In the genomic region with DNA sequence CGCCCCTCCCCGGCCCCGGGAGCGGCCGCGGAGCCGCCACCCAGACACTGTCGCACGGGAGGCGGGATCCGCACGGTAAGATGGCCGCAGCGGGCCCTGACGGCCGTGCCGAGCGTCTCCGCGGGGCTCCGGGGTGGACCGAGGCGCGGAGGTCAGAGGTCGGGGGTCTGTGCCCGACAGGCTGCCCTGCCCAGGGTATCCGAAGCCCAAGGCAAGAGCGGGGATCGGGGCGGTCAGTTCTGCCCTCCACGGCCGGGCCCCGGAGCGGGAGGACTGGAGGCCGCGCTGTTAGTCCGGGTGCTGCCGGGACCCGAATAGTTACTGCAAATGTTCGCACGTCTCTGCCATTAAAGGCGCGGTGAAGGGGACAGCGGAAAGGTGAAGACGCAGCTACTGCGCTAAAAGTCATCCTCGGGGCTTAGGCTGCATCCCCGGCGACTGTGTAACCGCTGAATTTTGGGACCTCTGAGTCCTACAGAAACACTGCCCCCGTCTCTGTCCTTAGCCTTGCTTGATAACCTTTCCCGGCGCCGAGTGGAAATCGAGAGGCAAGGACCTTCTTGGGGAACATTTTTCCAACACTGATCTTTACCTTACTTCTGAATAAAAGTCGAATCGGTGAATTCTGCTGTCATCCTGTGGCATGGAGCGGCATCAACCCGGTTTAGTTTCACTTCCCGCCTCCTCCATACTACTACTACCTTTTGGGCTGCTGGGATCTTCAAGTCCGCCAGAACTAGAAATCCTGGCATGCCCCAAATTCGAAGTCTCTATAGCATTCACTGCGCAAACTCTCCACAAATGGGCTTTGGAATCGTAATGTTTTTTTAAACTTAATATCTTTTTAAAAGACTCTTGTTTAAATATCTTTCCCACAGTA, we compare ENCODE assay signal across 8 mouse cellular contexts. TPM values are rescaled to one million over a fixed set of nuclear protein-coding genes. Genes with fewer than 3 reads are reported as not detected.
A peak's percentile ranks its signal among the peaks of the same experiment; 100 is the strongest.
DNase-seq lines count a peak whose midpoint lies in the region; ATAC-seq lines count a peak whose summit lies in the region.

No protein-coding gene starts in this region.

- no peak for ATAC-seq in intestine, embryonic 15.5 days
- ATAC-seq in neural tube, embryonic 12.5 days (ENCODE audit: low FRiP score, low read depth), result no peak; the same call in 1 of the 2 replicates

- peaks cover 50% of the 10 kb centered on the region for H3K36me3 ChIP-seq in embryonic facial prominence, embryonic 10.5 days (replicated peaks)
- H3K36me3 ChIP-seq in intestine, embryonic 15.5 days, result peaks cover 11% of the 10 kb centered on the region; the same call in 1 of the 2 replicates
- peaks cover 13% of the 10 kb centered on the region for H3K36me3 ChIP-seq in neural tube, embryonic 12.5 days

- peak overlapping the region; percentile 63 for H3K4me2 ChIP-seq in intestine, embryonic 15.5 days (replicated peaks)
- H3K4me2 ChIP-seq in neural tube, embryonic 12.5 days (replicated peaks), result peak overlapping the region; percentile 64

- 2% methylated on average over 64 of the region's 64 CpGs for WGBS in embryonic facial prominence, embryonic 10.5 days
- 2% methylated on average over 64 of the region's 64 CpGs for WGBS in intestine, embryonic 15.5 days
- 2% methylated on average over 64 of the region's 64 CpGs for WGBS in neural tube, embryonic 12.5 days

- H3K27me3 ChIP-seq in embryonic facial prominence, embryonic 10.5 days (replicated peaks; ENCODE audit: low read depth, poor library complexity, severe bottlenecking), result no peaks in the 10 kb centered on the region
- no peaks in the 10 kb centered on the region for H3K27me3 ChIP-seq in intestine, embryonic 15.5 days (replicated peaks)
- H3K27me3 ChIP-seq in neural tube, embryonic 12.5 days (replicated peaks), result no peaks in the 10 kb centered on the region

- H3K4me1 ChIP-seq in embryonic facial prominence, embryonic 10.5 days, result peaks cover 24% of the 10 kb centered on the region
- H3K4me1 ChIP-seq in intestine, embryonic 15.5 days (replicated peaks), result peaks cover 14% of the 10 kb centered on the region
- H3K4me1 ChIP-seq in neural tube, embryonic 12.5 days, result peaks cover 18% of the 10 kb centered on the region

- no peaks in the 10 kb centered on the region for H3K9me3 ChIP-seq in embryonic facial prominence, embryonic 10.5 days
- no peaks in the 10 kb centered on the region for H3K9me3 ChIP-seq in intestine, embryonic 15.5 days
- no peaks in the 10 kb centered on the region for H3K9me3 ChIP-seq in neural tube, embryonic 12.5 days

- peak overlapping the region; percentile 98 for H3K9ac ChIP-seq in intestine, embryonic 15.5 days
- H3K9ac ChIP-seq in neural tube, embryonic 12.5 days, result peak overlapping the region; percentile 100

- H3K4me3 ChIP-seq in embryonic facial prominence, embryonic 10.5 days, result peak overlapping the region; percentile 100
- H3K4me3 ChIP-seq in intestine, embryonic 15.5 days (replicated peaks), result peak overlapping the region; percentile 92
- peak overlapping the region; percentile 100 for H3K4me3 ChIP-seq in neural tube, embryonic 12.5 days

- peak; percentile 46 to 51 for DNase-seq in frontal cortex, postnatal 25 days (ENCODE audit: low spot score in 2 of 2)
- no peak for DNase-seq in frontal cortex, postnatal 36 days (ENCODE audit: low spot score in 2 of 2)
- peak; percentile 62 for DNase-seq in 416B (ENCODE audit: low read depth)
- no peak for DNase-seq in embryonic facial prominence, embryonic 10.5 days (ENCODE audit: low spot score)
- no peak for DNase-seq in thymus, postnatal 4 days
- no peak for DNase-seq in kidney, adult 11 months

- peak overlapping the region; percentile 98 for H3K27ac ChIP-seq in embryonic facial prominence, embryonic 10.5 days (replicated peaks)
- peak overlapping the region; percentile 84 for H3K27ac ChIP-seq in intestine, embryonic 15.5 days
- peak overlapping the region; percentile 66 for H3K27ac ChIP-seq in neural tube, embryonic 12.5 days

RNA-seq across cellular contexts. Expression of a gene that starts 0.6 kb away (rescaled TPM):
- polyA plus RNA-seq in embryonic facial prominence, embryonic 10.5 days (2016; fragmentation: Nextera tagmentation; extraction: Ambion mirVana), result 46.7 and 51.7 TPM in 2 replicates
- 52.6 and 55.1 TPM in 2 replicates for polyA plus RNA-seq in intestine, embryonic 15.5 days (2015; fragmentation: Nextera tagmentation; extraction: Ambion mirVana)
- polyA plus RNA-seq in neural tube, embryonic 12.5 days (2016; fragmentation: Nextera tagmentation; extraction: Ambion mirVana), result 53.8 and 56.8 TPM in 2 replicates

RNA-seq across cellular contexts. Expression of a gene that starts 0.7 kb away (rescaled TPM):
- 33.1 and 34.3 TPM in 2 replicates for polyA plus RNA-seq in embryonic facial prominence, embryonic 10.5 days (2016; fragmentation: Nextera tagmentation; extraction: Ambion mirVana)
- 22.8 and 23.2 TPM in 2 replicates for polyA plus RNA-seq in intestine, embryonic 15.5 days (2015; fragmentation: Nextera tagmentation; extraction: Ambion mirVana)
- polyA plus RNA-seq in neural tube, embryonic 12.5 days (2016; fragmentation: Nextera tagmentation; extraction: Ambion mirVana), result 32.0 and 33.6 TPM in 2 replicates

RNA-seq across cellular contexts. Expression of a gene that starts 14.5 kb away (rescaled TPM):
- 0.38 and 0.66 TPM in 2 replicates for polyA plus RNA-seq in embryonic facial prominence, embryonic 10.5 days (2016; fragmentation: Nextera tagmentation; extraction: Ambion mirVana)
- 2.3 and 4.6 TPM in 2 replicates for polyA plus RNA-seq in intestine, embryonic 15.5 days (2015; fragmentation: Nextera tagmentation; extraction: Ambion mirVana)
- polyA plus RNA-seq in neural tube, embryonic 12.5 days (2016; fragmentation: Nextera tagmentation; extraction: Ambion mirVana), result 0.43 and 0.52 TPM in 2 replicates

Comparison
In these comparisons a context has a peak if more than half of its experiments do, and no peak if none do; other contexts are left out.
1. DNase-seq: peak in frontal cortex, postnatal 25 days (2 of 2) and 416B (single experiment); none in frontal cortex, postnatal 36 days (0 of 2), embryonic facial prominence, embryonic 10.5 days (single experiment), thymus, postnatal 4 days (single experiment) and kidney, adult 11 months (single experiment).
2. Peak in every context shown above with its lines, with median percentiles within 50 percentile points of each other: H3K27ac ChIP-seq and H3K4me3 ChIP-seq.